Mouse (Mus musculus) hindbrain, embryonic 15.5 days (tissue): Measurements from ENCODE around the gene Prox1. TPM values are rescaled to one million over a fixed set of nuclear protein-coding genes. Genes with fewer than 3 reads are reported as not detected.
A peak's percentile ranks its signal among the peaks of the same experiment; 100 is the strongest.

Experiments used
- ATAC-seq: fragments of 200-750 bp; cut with Nextera tagmentation; 2 replicates; pipeline ENCODE4 v1.8.0; 2017; ENCODE audit warnings: low read depth, moderate number of reproducible peaks, moderate TSS enrichment; ENCODE audit not compliant: low FRiP score
- H3K27ac ChIP-seq: fragments of 300-500 bp; sonication (generic); replicated peaks from 2 replicates; pipeline ENCODE4 v1.5.1; 2015; ENCODE audit warnings: mild to moderate bottlenecking, inconsistent platforms
- H3K27me3 ChIP-seq: fragments of 300-500 bp; sonication (generic); 2 replicates; pipeline ENCODE4 v1.6.1; 2015; ENCODE audit warnings: control low read depth, inconsistent platforms
- H3K36me3 ChIP-seq: fragments of 300-500 bp; sonication (generic); 2 replicates; pipeline ENCODE4 v1.6.1; 2015; ENCODE audit warnings: control low read depth, inconsistent platforms
- H3K4me1 ChIP-seq: fragments of 300-500 bp; sonication (generic); replicated peaks from 2 replicates; pipeline ENCODE4 v1.6.1; 2015; ENCODE audit warnings: control low read depth, inconsistent platforms
- H3K4me2 ChIP-seq: fragments of 300-500 bp; sonication (generic); 2 replicates; pipeline ENCODE4 v1.6.1; 2015; ENCODE audit warnings: moderate library complexity, mild to moderate bottlenecking, inconsistent platforms
- H3K4me3 ChIP-seq: fragments of 300-500 bp; sonication (generic); 2 replicates; pipeline ENCODE4 v1.5.1; 2015; ENCODE audit warnings: mild to moderate bottlenecking, inconsistent platforms
- H3K9ac ChIP-seq: fragments of 300-500 bp; sonication (generic); 2 replicates; pipeline ENCODE4 v1.6.1; 2015; ENCODE audit warnings: inconsistent platforms
- H3K9me3 ChIP-seq: fragments of 300-500 bp; sonication (generic); 2 replicates; pipeline ENCODE4 v1.6.1; 2016; ENCODE audit warnings: control low read depth, inconsistent platforms
- WGBS: fragments of 180-500 bp; shearing (Covaris S2); methylation state at CpG from one replicate; pipeline ENCODE4 v1.1.7; 2015; 5-methylcytosine and 5-hydroxymethylcytosine counted together
- polyA plus RNA-seq: library from polyadenylated mRNA; unstranded; fragments of >200 nt; fragmentation: Nextera tagmentation; extraction: Ambion mirVana; gene quantifications from 2 replicates; pipeline ENCODE4 v1.2.1, GENCODE M21; 2015

The Prox1 gene
- polyA plus RNA-seq, 1 experiment from 2014 or later = 6.9 TPM

GRCm38 (mm10) chr1:190189125-190189524 lies 18.6 kb upstream of the Prox1 start:
- Histone ChIP-seq H3K4me1 (peaks cover 17% of the 10 kb centered on the region), H3K27me3 (0 out of 2 replicates have a peak, but pooled peaks cover 4% of the 10 kb centered on the region), H3K4me2 (no peak overlapping the region), H3K27ac (no peak overlapping the region), H3K9ac (no peak overlapping the region), H3K4me3 (no peak overlapping the region), H3K9me3 (no peaks in the 10 kb centered on the region), H3K36me3 (no peaks in the 10 kb centered on the region)
- no peak for ATAC-seq
- WGBS = 79% methylated on average over 2 of the region's 2 CpGs

DNA sequence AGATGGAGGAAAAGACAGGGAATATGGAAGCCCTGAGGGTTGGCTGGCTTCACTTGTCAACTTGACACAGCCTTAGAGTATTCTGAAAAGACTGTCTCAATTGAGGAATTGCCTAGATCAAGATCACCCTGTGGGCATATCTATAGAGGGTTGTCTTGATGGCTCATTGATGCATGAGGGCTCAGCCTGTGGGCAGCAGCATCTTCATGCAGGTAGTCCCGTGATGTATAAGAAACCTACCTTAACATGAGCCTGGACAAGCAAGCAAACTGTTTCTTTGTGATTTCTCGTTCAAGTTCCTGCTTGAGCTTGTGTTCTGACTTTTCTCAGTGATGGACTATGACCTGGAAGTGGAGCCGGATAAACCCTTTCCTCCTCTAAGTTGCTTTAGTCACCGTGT lies 15.8 kb upstream of the Prox1 start:
- Histone ChIP-seq H3K4me1 (peaks cover 8% of the 10 kb centered on the region), H3K4me3 (no peak overlapping the region), H3K9me3 (no peaks in the 10 kb centered on the region), H3K27me3 (no peaks in the 10 kb centered on the region), H3K4me2 (no peak overlapping the region), H3K36me3 (no peaks in the 10 kb centered on the region), H3K27ac (no peak overlapping the region), H3K9ac (no peak overlapping the region)
- no peak for ATAC-seq
- WGBS = 89% methylated on average over 4 of the region's 4 CpGs

DNA sequence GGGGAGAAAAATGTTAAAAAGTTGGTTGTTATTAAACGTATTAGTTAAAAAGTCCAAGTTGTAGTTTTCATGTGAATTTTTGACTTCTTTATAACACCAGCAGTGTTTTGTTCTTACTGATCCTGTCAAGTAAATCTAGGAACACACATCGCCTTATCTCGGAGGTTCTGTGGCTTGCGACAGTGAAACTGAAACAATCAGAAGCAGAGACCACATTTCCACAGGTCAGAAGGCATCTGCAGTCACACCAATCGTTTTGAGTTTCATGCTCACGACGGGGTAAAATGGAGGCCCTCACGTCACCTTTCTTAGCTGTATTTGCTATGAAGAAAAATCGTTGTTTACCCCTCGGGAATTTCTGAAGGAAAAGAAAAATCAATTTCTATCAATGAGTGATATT lies 14.8 kb upstream of the Prox1 start:
- Histone ChIP-seq H3K27me3 (no peaks in the 10 kb centered on the region), H3K9me3 (no peaks in the 10 kb centered on the region), H3K4me2 (no peak overlapping the region), H3K4me3 (no peak overlapping the region), H3K27ac (no peak overlapping the region), H3K4me1 (peaks cover 2% of the 10 kb centered on the region), H3K9ac (no peak overlapping the region), H3K36me3 (no peaks in the 10 kb centered on the region)
- WGBS = 81% methylated on average over 10 of the region's 10 CpGs
- ATAC-seq = no peak

DNA sequence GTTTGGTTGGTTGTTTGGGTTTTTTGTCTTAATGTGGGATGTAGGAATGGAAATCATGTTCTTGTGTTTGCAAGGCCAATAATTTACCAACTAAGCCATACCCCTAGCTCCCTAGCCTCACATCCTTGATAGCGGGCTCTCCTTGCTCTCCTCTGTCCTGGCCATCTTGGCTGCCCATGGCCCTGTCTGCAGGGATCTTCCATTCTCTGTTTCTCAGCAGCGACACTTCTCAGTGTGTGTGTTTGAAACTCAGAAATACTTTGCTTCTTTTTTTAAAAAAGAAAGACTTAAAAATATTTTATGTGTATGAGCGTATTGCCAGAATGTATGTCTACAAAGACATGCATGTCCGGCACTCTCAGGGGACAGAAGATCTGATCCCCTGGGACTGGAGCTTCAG lies 13.1 kb upstream of the Prox1 start:
- no peak overlapping the region for H3K4me3 ChIP-seq
- no peak overlapping the region for H3K27ac ChIP-seq
- no peaks in the 10 kb centered on the region for H3K36me3 ChIP-seq
- ATAC-seq = no peak
- H3K9ac ChIP-seq = no peak overlapping the region
- WGBS = 94% methylated on average over 4 of the region's 4 CpGs
- no peaks in the 10 kb centered on the region for H3K27me3 ChIP-seq
- H3K9me3 ChIP-seq = no peaks in the 10 kb centered on the region
- no peaks in the 10 kb centered on the region for H3K4me1 ChIP-seq
- H3K4me2 ChIP-seq = no peak overlapping the region

- H3K4me2 ChIP-seq = no peak overlapping the region
- H3K27ac ChIP-seq = no peak overlapping the region
- no peaks in the 10 kb centered on the region for H3K36me3 ChIP-seq
- 79% methylated on average over 7 of the region's 7 CpGs for WGBS
- H3K9me3 ChIP-seq = no peaks in the 10 kb centered on the region
- ATAC-seq = no peak
- H3K4me1 ChIP-seq = no peaks in the 10 kb centered on the region
- H3K9ac ChIP-seq = no peak overlapping the region
- H3K27me3 ChIP-seq = peaks cover 3% of the 10 kb centered on the region; the same call in 1 of the 2 replicates
- H3K4me3 ChIP-seq = no peak overlapping the region
These were observed 11.3 kb upstream of the Prox1 start for GRCm38 (mm10) chr1:190181765-190182164.

DNA sequence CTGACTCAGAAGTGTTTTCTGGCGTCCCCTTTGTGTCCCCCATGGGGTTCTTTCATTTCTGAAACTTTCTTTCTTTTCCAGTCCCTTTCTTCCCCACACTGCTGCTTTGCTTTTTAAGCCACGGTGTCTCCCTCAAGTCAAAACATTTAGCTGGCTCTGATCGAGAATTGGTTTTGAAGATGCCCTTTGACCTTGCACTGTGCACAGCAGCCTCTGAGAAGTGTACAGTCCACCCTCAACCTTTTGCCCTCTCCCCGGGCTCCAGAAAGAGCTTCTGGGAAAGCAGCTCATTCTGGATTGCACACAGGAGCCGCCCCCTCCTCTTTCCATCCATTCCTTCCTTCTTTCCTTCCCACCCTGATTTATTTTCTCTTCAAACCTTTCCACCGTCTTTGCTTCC lies 10.3 kb upstream of the Prox1 start:
- Histone ChIP-seq H3K27ac (no peak overlapping the region), H3K9me3 (no peaks in the 10 kb centered on the region), H3K4me2 (no peak overlapping the region), H3K36me3 (no peaks in the 10 kb centered on the region), H3K9ac (no peak overlapping the region), H3K4me1 (no peaks in the 10 kb centered on the region), H3K27me3 (peaks cover 10% of the 10 kb centered on the region), H3K4me3 (no peak overlapping the region)
- ATAC-seq = no peak
- WGBS = 30% methylated on average over 6 of the region's 6 CpGs

GRCm38 (mm10) chr1:190176961-190177360 lies 6.4 kb upstream of the Prox1 start:
- peaks cover 33% of the 10 kb centered on the region for H3K4me1 ChIP-seq
- H3K27me3 ChIP-seq = peaks cover 10% of the 10 kb centered on the region
- ATAC-seq = no peak
- H3K4me3 ChIP-seq = no peak overlapping the region
- H3K27ac ChIP-seq = no peak overlapping the region
- WGBS = 37% methylated on average over 3 of the region's 3 CpGs
- H3K9me3 ChIP-seq = no peaks in the 10 kb centered on the region
- H3K9ac ChIP-seq = no peak overlapping the region
- no peaks in the 10 kb centered on the region for H3K36me3 ChIP-seq
- no peak overlapping the region for H3K4me2 ChIP-seq

GRCm38 (mm10) chr1:190174671-190175661 lies 4.5 kb upstream of the Prox1 start:
- H3K9me3 ChIP-seq = no peaks in the 10 kb centered on the region
- no peaks in the 10 kb centered on the region for H3K36me3 ChIP-seq
- H3K4me3 ChIP-seq = peak overlapping the region; percentile 35
- WGBS = 2% methylated on average over 65 of the region's 65 CpGs
- peaks cover 46% of the 10 kb centered on the region for H3K4me1 ChIP-seq
- peak overlapping the region; percentile 26 for H3K9ac ChIP-seq
- no peak for ATAC-seq
- H3K4me2 ChIP-seq = peak overlapping the region; percentile 71
- H3K27ac ChIP-seq = no peak overlapping the region
- H3K27me3 ChIP-seq = peaks cover 14% of the 10 kb centered on the region

- Histone ChIP-seq H3K4me3 (no peak overlapping the region), H3K4me1 (peaks cover 54% of the 10 kb centered on the region), H3K9me3 (no peaks in the 10 kb centered on the region), H3K4me2 (peak overlapping the region; percentile 71), H3K36me3 (no peaks in the 10 kb centered on the region), H3K9ac (no peak overlapping the region), H3K27ac (no peak overlapping the region), H3K27me3 (peaks cover 14% of the 10 kb centered on the region)
- no peak for ATAC-seq
- WGBS = 5% methylated on average over 13 of the region's 13 CpGs
These were observed 3.7 kb upstream of the Prox1 start for GRCm38 (mm10) chr1:190174231-190174630.

DNA sequence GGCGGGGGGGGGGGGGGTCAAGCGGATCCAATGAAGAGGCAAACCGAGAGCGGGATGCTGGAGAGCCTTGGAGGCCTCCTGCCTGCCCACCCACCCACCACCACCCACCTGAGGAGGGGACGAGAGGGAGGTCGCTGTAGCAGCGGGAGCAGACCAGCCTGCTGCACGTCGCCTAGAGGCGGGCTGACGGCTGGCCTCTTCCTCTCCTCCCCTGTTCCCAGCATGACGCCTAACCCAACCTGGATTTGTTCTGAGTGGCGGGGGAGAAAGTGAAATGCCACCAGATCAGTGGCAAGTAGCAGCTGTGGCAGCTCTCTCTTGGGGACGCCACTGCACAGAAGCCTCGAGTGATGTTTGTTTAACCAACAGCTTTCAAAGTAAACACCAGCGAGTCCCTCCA lies 3.1 kb upstream of the Prox1 start:
- ATAC-seq = no peak
- no peak overlapping the region for H3K9ac ChIP-seq
- peaks cover 60% of the 10 kb centered on the region for H3K4me1 ChIP-seq
- H3K27me3 ChIP-seq = peaks cover 14% of the 10 kb centered on the region
- H3K4me3 ChIP-seq = no peak overlapping the region
- H3K9me3 ChIP-seq = no peaks in the 10 kb centered on the region
- H3K36me3 ChIP-seq = no peaks in the 10 kb centered on the region
- 8% methylated on average over 14 of the region's 16 CpGs for WGBS
- peak overlapping the region; percentile 20; the same call in 1 of the 2 replicates for H3K4me2 ChIP-seq
- H3K27ac ChIP-seq = no peak overlapping the region

DNA sequence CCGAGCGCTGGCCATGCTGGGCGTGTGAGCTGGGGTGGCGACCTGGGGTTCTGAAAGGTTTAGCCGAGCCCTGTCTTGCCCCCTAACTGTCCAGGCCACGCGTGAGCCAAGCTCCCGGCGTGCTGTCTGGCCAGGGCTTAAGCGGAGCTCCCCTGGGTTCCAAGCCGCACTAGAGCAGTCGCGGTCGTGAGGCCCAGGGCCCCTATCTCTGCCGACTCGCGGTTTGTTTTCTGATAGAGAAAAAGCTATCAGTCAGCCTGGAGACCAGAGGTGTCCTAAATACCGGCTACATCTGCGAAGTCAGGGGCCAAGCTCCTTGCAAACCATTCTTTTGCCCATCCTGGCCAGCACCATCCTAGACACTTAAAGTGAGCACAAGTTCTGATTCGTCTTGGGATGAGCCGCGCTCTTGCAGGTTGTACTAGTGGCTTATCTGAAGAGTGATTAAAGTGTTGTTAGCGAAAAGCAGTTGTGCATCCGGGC lies 2.5 kb upstream of the Prox1 start:
- no peaks in the 10 kb centered on the region for H3K9me3 ChIP-seq
- 4% methylated on average over 24 of the region's 24 CpGs for WGBS
- peaks cover 66% of the 10 kb centered on the region for H3K4me1 ChIP-seq
- peaks cover 14% of the 10 kb centered on the region for H3K27me3 ChIP-seq
- H3K4me3 ChIP-seq = peak overlapping the region; percentile 16
- no peak overlapping the region for H3K9ac ChIP-seq
- peak overlapping the region; percentile 32 for H3K4me2 ChIP-seq
- H3K27ac ChIP-seq = no peak overlapping the region
- no peaks in the 10 kb centered on the region for H3K36me3 ChIP-seq
- no peak for ATAC-seq

GRCm38 (mm10) chr1:190172311-190172978 lies 1.9 kb upstream of the Prox1 start:
- Histone ChIP-seq H3K36me3 (no peaks in the 10 kb centered on the region), H3K9ac (no peak overlapping the region), H3K27me3 (peaks cover 11% of the 10 kb centered on the region; the same call in 1 of the 2 replicates), H3K9me3 (no peaks in the 10 kb centered on the region), H3K4me1 (peaks cover 66% of the 10 kb centered on the region), H3K4me2 (peak overlapping the region; percentile 82), H3K4me3 (peak overlapping the region; percentile 16), H3K27ac (no peak overlapping the region)
- no peak for ATAC-seq
- 2% methylated on average over 32 of the region's 32 CpGs for WGBS
